Mouse (Mus musculus): ENCODE measurements at regions not wholly inside any gene's neighbourhood (a gene's known extent, or its start where the extent isn't known, plus 50 kb on each side); places are given as distances from the start of the nearest gene placed in this dataset.
"Not testable (repeated sequence)": the region's sequence is repeated elsewhere in the genome, so short reads cannot be mapped to it uniquely, and the experiment has no call there.

GRCm38 (mm10) chr16:63143851-63144250, 289.7 kb downstream of the Pros1 start:
- WGBS = 87% methylated on average over 3 of the region's 3 CpGs
- no peak for ATAC-seq (ENCODE audit: low FRiP score)

GRCm38 (mm10) chr16:63155300-63155821, 301.3 kb downstream of the Pros1 start:
- H3K27me3 ChIP-seq (ENCODE audit: control insufficient read depth, insufficient read depth, low read length) = no peaks in the 10 kb centered on the region
- no peak overlapping the region for H3K27ac ChIP-seq (ENCODE audit: low read depth, low read length)
- no peaks in the 10 kb centered on the region for H3K36me3 ChIP-seq (ENCODE audit: control insufficient read depth, insufficient read depth, low read length)
- no peak for ATAC-seq (ENCODE audit: low FRiP score)
- DNase-seq (ENCODE audit: low spot score) = no peak
- no peak overlapping the region for H3K4me3 ChIP-seq (ENCODE audit: low read depth, low read length)
- H3K9ac ChIP-seq (ENCODE audit: low read depth, low read length) = no peak overlapping the region
- no peaks in the 10 kb centered on the region for H3K9me3 ChIP-seq (ENCODE audit: control insufficient read depth, low read length)
- H3K4me1 ChIP-seq (replicated peaks; ENCODE audit: control insufficient read depth, insufficient read depth, low read length) = no peaks in the 10 kb centered on the region
- 85% methylated on average over 2 of the region's 2 CpGs for WGBS
- no peak overlapping the region for H3K4me2 ChIP-seq (replicated peaks; ENCODE audit: low read depth, low read length)

More at GRCm38 (mm10) chr16:63143851-63144250, 289.7 kb downstream of the Pros1 start:
- no peak for DNase-seq (ENCODE audit: low spot score)
- H3K9ac ChIP-seq (ENCODE audit: low read depth, low read length) = no peak overlapping the region
- H3K4me3 ChIP-seq (ENCODE audit: low read depth, low read length) = no peak overlapping the region
- H3K4me2 ChIP-seq (replicated peaks; ENCODE audit: low read depth, low read length) = no peak overlapping the region
- no peaks in the 10 kb centered on the region for H3K36me3 ChIP-seq (ENCODE audit: control insufficient read depth, insufficient read depth, low read length)
- no peak overlapping the region for H3K27ac ChIP-seq (ENCODE audit: low read depth, low read length)
- no peaks in the 10 kb centered on the region for H3K27me3 ChIP-seq (ENCODE audit: control insufficient read depth, insufficient read depth, low read length)
- no peaks in the 10 kb centered on the region for H3K4me1 ChIP-seq (replicated peaks; ENCODE audit: control insufficient read depth, insufficient read depth, low read length)
- no peaks in the 10 kb centered on the region for H3K9me3 ChIP-seq (ENCODE audit: control insufficient read depth, low read length)

- ATAC-seq (ENCODE audit: low FRiP score) = no peak
- 82% methylated on average over 6 of the region's 6 CpGs for WGBS
Observed at GRCm38 (mm10) chr16:63170101-63170500, 316.0 kb downstream of the Pros1 start.

GRCm38 (mm10) chr16:63179228-63179627, 325.1 kb downstream of the Pros1 start:
- Histone ChIP-seq H3K9me3 (ENCODE audit: control insufficient read depth, low read length) (no peaks in the 10 kb centered on the region), H3K27ac (ENCODE audit: low read depth, low read length) (no peak overlapping the region), H3K9ac (ENCODE audit: low read depth, low read length) (no peak overlapping the region), H3K4me3 (ENCODE audit: low read depth, low read length) (no peak overlapping the region), H3K4me2 (replicated peaks; ENCODE audit: low read depth, low read length) (no peak overlapping the region), H3K27me3 (ENCODE audit: control insufficient read depth, insufficient read depth, low read length) (no peaks in the 10 kb centered on the region), H3K36me3 (ENCODE audit: control insufficient read depth, insufficient read depth, low read length) (no peaks in the 10 kb centered on the region), H3K4me1 (replicated peaks; ENCODE audit: control insufficient read depth, insufficient read depth, low read length) (no peaks in the 10 kb centered on the region)
- DNase-seq (ENCODE audit: low spot score) (no peak), ATAC-seq (ENCODE audit: low FRiP score) (no peak)
- WGBS = 78% methylated on average over 5 of the region's 5 CpGs

More at GRCm38 (mm10) chr16:63170101-63170500, 316.0 kb downstream of the Pros1 start:
- no peaks in the 10 kb centered on the region for H3K4me1 ChIP-seq (replicated peaks; ENCODE audit: control insufficient read depth, insufficient read depth, low read length)
- H3K27ac ChIP-seq (ENCODE audit: low read depth, low read length) = no peak overlapping the region
- H3K36me3 ChIP-seq (ENCODE audit: control insufficient read depth, insufficient read depth, low read length) = no peaks in the 10 kb centered on the region
- no peak overlapping the region for H3K4me3 ChIP-seq (ENCODE audit: low read depth, low read length)
- H3K9ac ChIP-seq (ENCODE audit: low read depth, low read length) = no peak overlapping the region
- no peaks in the 10 kb centered on the region for H3K9me3 ChIP-seq (ENCODE audit: control insufficient read depth, low read length)
- DNase-seq (ENCODE audit: low spot score) = no peak
- no peaks in the 10 kb centered on the region for H3K27me3 ChIP-seq (ENCODE audit: control insufficient read depth, insufficient read depth, low read length)
- H3K4me2 ChIP-seq (replicated peaks; ENCODE audit: low read depth, low read length) = no peak overlapping the region

- WGBS = 76% methylated on average over 6 of the region's 6 CpGs
- Histone ChIP-seq H3K9ac (ENCODE audit: low read depth, low read length) (no peak overlapping the region), H3K27ac (ENCODE audit: low read depth, low read length) (no peak overlapping the region), H3K9me3 (ENCODE audit: control insufficient read depth, low read length) (no peaks in the 10 kb centered on the region), H3K4me1 (replicated peaks; ENCODE audit: control insufficient read depth, insufficient read depth, low read length) (no peaks in the 10 kb centered on the region), H3K27me3 (ENCODE audit: control insufficient read depth, insufficient read depth, low read length) (no peaks in the 10 kb centered on the region), H3K36me3 (ENCODE audit: control insufficient read depth, insufficient read depth, low read length) (no peaks in the 10 kb centered on the region), H3K4me3 (ENCODE audit: low read depth, low read length) (no peak overlapping the region), H3K4me2 (replicated peaks; ENCODE audit: low read depth, low read length) (no peak overlapping the region)
- DNase-seq (ENCODE audit: low spot score) = no peak
- ATAC-seq (ENCODE audit: low FRiP score) = peak; percentile 40; the same call in 1 of the 2 replicates
Observed at GRCm38 (mm10) chr16:63191181-63191580, 337.1 kb downstream of the Pros1 start.

GRCm38 (mm10) chr16:63191623-63192022, 337.5 kb downstream of the Pros1 start:
- Histone ChIP-seq H3K4me3 (ENCODE audit: low read depth, low read length) (no peak overlapping the region), H3K9me3 (ENCODE audit: control insufficient read depth, low read length) (no peaks in the 10 kb centered on the region), H3K36me3 (ENCODE audit: control insufficient read depth, insufficient read depth, low read length) (no peaks in the 10 kb centered on the region), H3K27ac (ENCODE audit: low read depth, low read length) (no peak overlapping the region), H3K4me1 (replicated peaks; ENCODE audit: control insufficient read depth, insufficient read depth, low read length) (no peaks in the 10 kb centered on the region), H3K9ac (ENCODE audit: low read depth, low read length) (no peak overlapping the region), H3K4me2 (replicated peaks; ENCODE audit: low read depth, low read length) (no peak overlapping the region), H3K27me3 (ENCODE audit: control insufficient read depth, insufficient read depth, low read length) (no peaks in the 10 kb centered on the region)
- no peak for DNase-seq (ENCODE audit: low spot score)
- peak; percentile 61; the same call in 1 of the 2 replicates for ATAC-seq (ENCODE audit: low FRiP score)
- WGBS = 97% methylated on average over 1 of the region's 1 CpGs

- Histone ChIP-seq H3K36me3 (ENCODE audit: control insufficient read depth, insufficient read depth, low read length) (no peaks in the 10 kb centered on the region), H3K4me2 (replicated peaks; ENCODE audit: low read depth, low read length) (no peak overlapping the region), H3K27me3 (ENCODE audit: control insufficient read depth, insufficient read depth, low read length) (no peaks in the 10 kb centered on the region), H3K4me1 (replicated peaks; ENCODE audit: control insufficient read depth, insufficient read depth, low read length) (no peaks in the 10 kb centered on the region), H3K9ac (ENCODE audit: low read depth, low read length) (no peak overlapping the region), H3K27ac (ENCODE audit: low read depth, low read length) (no peak overlapping the region), H3K9me3 (ENCODE audit: control insufficient read depth, low read length) (no peaks in the 10 kb centered on the region), H3K4me3 (ENCODE audit: low read depth, low read length) (no peak overlapping the region)
- DNase-seq (ENCODE audit: low spot score) (no peak), ATAC-seq (ENCODE audit: low FRiP score) (no peak)
- 86% methylated on average over 2 of the region's 2 CpGs for WGBS
Observed at GRCm38 (mm10) chr16:63194595-63194994, 340.5 kb downstream of the Pros1 start.

GRCm38 (mm10) chr16:63213471-63213870, 359.4 kb downstream of the Pros1 start:
- DNase-seq (ENCODE audit: low spot score); H3K27ac ChIP-seq (ENCODE audit: low read depth, low read length); H3K4me2 ChIP-seq (replicated peaks; ENCODE audit: low read depth, low read length); H3K4me3 ChIP-seq (ENCODE audit: low read depth, low read length); H3K4me1 ChIP-seq (replicated peaks; ENCODE audit: control insufficient read depth, insufficient read depth, low read length); H3K36me3 ChIP-seq (ENCODE audit: control insufficient read depth, insufficient read depth, low read length); H3K27me3 ChIP-seq (ENCODE audit: control insufficient read depth, insufficient read depth, low read length); H3K9ac ChIP-seq (ENCODE audit: low read depth, low read length); ATAC-seq (ENCODE audit: low FRiP score); H3K9me3 ChIP-seq (ENCODE audit: control insufficient read depth, low read length): not testable (repeated sequence)
- 97% methylated on average over 1 of the region's 1 CpGs for WGBS

GRCm38 (mm10) chr16:63220228-63220879, 366.2 kb downstream of the Pros1 start:
- Histone ChIP-seq H3K4me3 (ENCODE audit: low read depth, low read length) (no peak overlapping the region), H3K36me3 (ENCODE audit: control insufficient read depth, insufficient read depth, low read length) (no peaks in the 10 kb centered on the region), H3K27me3 (ENCODE audit: control insufficient read depth, insufficient read depth, low read length) (no peaks in the 10 kb centered on the region), H3K4me1 (replicated peaks; ENCODE audit: control insufficient read depth, insufficient read depth, low read length) (no peaks in the 10 kb centered on the region), H3K9me3 (ENCODE audit: control insufficient read depth, low read length) (no peaks in the 10 kb centered on the region), H3K4me2 (replicated peaks; ENCODE audit: low read depth, low read length) (no peak overlapping the region), H3K9ac (ENCODE audit: low read depth, low read length) (no peak overlapping the region), H3K27ac (ENCODE audit: low read depth, low read length) (no peak overlapping the region)
- 64% methylated on average over 10 of the region's 10 CpGs for WGBS
- ATAC-seq (ENCODE audit: low FRiP score) (no peak), DNase-seq (ENCODE audit: low spot score) (peak; percentile 4)

Measured in hindbrain, embryonic 11.5 days (tissue).